8 mouse cellular contexts compared by ENCODE assay signal in genomic region chr9:61945973-61946611, GRCm38 (mm10). TPM values are rescaled to one million over a fixed set of nuclear protein-coding genes. Genes with fewer than 3 reads are reported as not detected.
DNase-seq lines count a peak whose midpoint lies in the region; ATAC-seq lines count a peak whose summit lies in the region.

No protein-coding gene starts in this region.

- H3K4me1 ChIP-seq in hindbrain, embryonic 13.5 days (replicated peaks): peaks cover 16% of the 10 kb centered on the region
- peaks cover 49% of the 10 kb centered on the region for H3K4me1 ChIP-seq in liver, embryonic 15.5 days (replicated peaks)
- H3K4me1 ChIP-seq in neural tube, embryonic 15.5 days: peaks cover 17% of the 10 kb centered on the region

- H3K27me3 ChIP-seq in hindbrain, embryonic 13.5 days: no peaks in the 10 kb centered on the region
- peaks cover 5% of the 10 kb centered on the region; the same call in 1 of the 2 replicates for H3K27me3 ChIP-seq in liver, embryonic 15.5 days
- H3K27me3 ChIP-seq in neural tube, embryonic 15.5 days (replicated peaks): no peaks in the 10 kb centered on the region

- no peaks in the 10 kb centered on the region for H3K9me3 ChIP-seq in hindbrain, embryonic 13.5 days
- H3K9me3 ChIP-seq in liver, embryonic 15.5 days (replicated peaks): no peaks in the 10 kb centered on the region
- no peaks in the 10 kb centered on the region for H3K9me3 ChIP-seq in neural tube, embryonic 15.5 days (replicated peaks)

- H3K4me2 ChIP-seq in hindbrain, embryonic 13.5 days: peak overlapping the region; percentile 100
- peak overlapping the region; percentile 80 for H3K4me2 ChIP-seq in liver, embryonic 15.5 days
- H3K4me2 ChIP-seq in neural tube, embryonic 15.5 days: peak overlapping the region; percentile 100

- H3K36me3 ChIP-seq in hindbrain, embryonic 13.5 days: no peaks in the 10 kb centered on the region
- peaks cover 38% of the 10 kb centered on the region for H3K36me3 ChIP-seq in liver, embryonic 15.5 days (replicated peaks)
- no peaks in the 10 kb centered on the region for H3K36me3 ChIP-seq in neural tube, embryonic 15.5 days

- peak overlapping the region; percentile 68 for H3K4me3 ChIP-seq in hindbrain, embryonic 13.5 days
- peak overlapping the region; percentile 99 for H3K4me3 ChIP-seq in liver, embryonic 15.5 days (replicated peaks)
- peak overlapping the region; percentile 67 for H3K4me3 ChIP-seq in neural tube, embryonic 15.5 days (replicated peaks)

- DNase-seq in adrenal gland, postnatal 14 days: peak; percentile 35
- DNase-seq in adrenal gland, adult 2 months: no peak
- peak; percentile 75 for DNase-seq in 3T3-L1 (ENCODE audit: low read depth, low spot score)
- peak; percentile 74 for DNase-seq in embryo, embryonic 10.5 days (ENCODE audit: low spot score)
- no peak for DNase-seq in frontal cortex, postnatal 36 days (ENCODE audit: low spot score in 2 of 2)

- ATAC-seq in hindbrain, embryonic 13.5 days (ENCODE audit: low FRiP score): peak; percentile 89
- peak; percentile 79 for ATAC-seq in liver, embryonic 15.5 days (ENCODE audit: insufficient read depth)
- peak; percentile 78 for ATAC-seq in neural tube, embryonic 15.5 days (ENCODE audit: low FRiP score)

- H3K27ac ChIP-seq in hindbrain, embryonic 13.5 days: peak overlapping the region; percentile 52
- H3K27ac ChIP-seq in liver, embryonic 15.5 days (replicated peaks): peak overlapping the region; percentile 89
- no peak overlapping the region for H3K27ac ChIP-seq in neural tube, embryonic 15.5 days (replicated peaks)

- WGBS in hindbrain, embryonic 13.5 days: under 1% methylated on average over 38 of the region's 38 CpGs
- WGBS in liver, embryonic 15.5 days (ENCODE audit: insufficient replicate concordance): under 1% methylated on average over 38 of the region's 38 CpGs
- WGBS in neural tube, embryonic 15.5 days: under 1% methylated on average over 33 of the region's 38 CpGs

- H3K9ac ChIP-seq in hindbrain, embryonic 13.5 days: peak overlapping the region; percentile 77
- H3K9ac ChIP-seq in liver, embryonic 15.5 days: peak overlapping the region; percentile 96
- peak overlapping the region; percentile 64 for H3K9ac ChIP-seq in neural tube, embryonic 15.5 days (replicated peaks)

RNA-seq across cellular contexts. Expression of gene Kif23, which starts 0.5 kb away (rescaled TPM):
- 25.6 and 26.2 TPM in 2 replicates for total RNA-seq in adrenal gland, postnatal 14 days (2021)
- 1 to 10 TPM; 1.7 to 6.1 TPM for total RNA-seq in adrenal gland, adult 2 months (2021)
- polyA plus RNA-seq in adrenal gland, adult 2 months (2012; rRNA removed): 0.31 and 0.37 TPM in 2 replicates
- polyA plus RNA-seq in hindbrain, embryonic 13.5 days (2015; fragmentation: Nextera tagmentation; extraction: Ambion mirVana): 18.6 and 22.2 TPM in 2 replicates
- 66.2 and 66.9 TPM in 2 replicates for polyA plus RNA-seq in liver, embryonic 15.5 days (2015; fragmentation: Nextera tagmentation; extraction: Ambion mirVana)
- 12.3 and 33.6 TPM in 2 replicates for polyA plus RNA-seq in neural tube, embryonic 15.5 days (2015; fragmentation: Nextera tagmentation; extraction: Ambion mirVana)

RNA-seq across cellular contexts. Expression of gene Rplp1, which starts 31.8 kb away (rescaled TPM):
- total RNA-seq in adrenal gland, postnatal 14 days (2021): 1,575 and 2,047 TPM in 2 replicates
- total RNA-seq in adrenal gland, adult 2 months (2021): 1,000 to 10,000 TPM; 2,277 to 2,466 TPM
- 10,700 and 12,163 TPM in 2 replicates for polyA plus RNA-seq in adrenal gland, adult 2 months (2012; rRNA removed)
- 917 and 923 TPM in 2 replicates for polyA plus RNA-seq in hindbrain, embryonic 13.5 days (2015; fragmentation: Nextera tagmentation; extraction: Ambion mirVana)
- 831 and 882 TPM in 2 replicates for polyA plus RNA-seq in liver, embryonic 15.5 days (2015; fragmentation: Nextera tagmentation; extraction: Ambion mirVana)
- 998 and 1,098 TPM in 2 replicates for polyA plus RNA-seq in neural tube, embryonic 15.5 days (2015; fragmentation: Nextera tagmentation; extraction: Ambion mirVana)

Comparison
In these comparisons a context has a peak if more than half of its experiments do, and no peak if none do; other contexts are left out.
1. DNase-seq: peak in adrenal gland, postnatal 14 days (single experiment), 3T3-L1 (single experiment) and embryo, embryonic 10.5 days (single experiment); none in adrenal gland, adult 2 months (single experiment) and frontal cortex, postnatal 36 days (0 of 2).
2. Peak in every context shown above with its lines, with median percentiles within 50 percentile points of each other: ATAC-seq, H3K4me2 ChIP-seq, H3K4me3 ChIP-seq and H3K9ac ChIP-seq.